Mouse (Mus musculus) fat pad, adult 2 months (tissue): Measurements from ENCODE around the gene Grb2.

Experiments
- DNase-seq: peaks from one replicate; pipeline ENCODE4 v3.0.0-alpha.2; 2011; ENCODE audit warnings: low read depth, low spot score; ENCODE audit errors: extremely low read depth

Gene Grb2

GRCm38 (mm10) chr11:115708209-115708876, at the start of gene Grb2:
TSS of gene Grb2 (minus strand) at chr11:115708597.
- DNase-seq, result peak; percentile 40

- no peak for DNase-seq
Measured at GRCm38 (mm10) chr11:115753485-115753884, 45.1 kb upstream of the Grb2 start.

- no peak for DNase-seq
Measured at GRCm38 (mm10) chr11:115752653-115753052, 44.3 kb upstream of the Grb2 start.

- no peak for DNase-seq
Measured at GRCm38 (mm10) chr11:115751725-115752124, 43.3 kb upstream of the Grb2 start.

- DNase-seq, result no peak
Measured at GRCm38 (mm10) chr11:115749834-115750233, 41.4 kb upstream of the Grb2 start.

GRCm38 (mm10) chr11:115747351-115747750, 39.0 kb upstream of the Grb2 start:
- DNase-seq, result no peak

- no peak for DNase-seq
Measured at GRCm38 (mm10) chr11:115746762-115747161, 38.4 kb upstream of the Grb2 start.

GRCm38 (mm10) chr11:115746109-115746508, 37.7 kb upstream of the Grb2 start:
- no peak for DNase-seq

- peak; percentile 56 for DNase-seq
Measured at GRCm38 (mm10) chr11:115744385-115744784, 36.0 kb upstream of the Grb2 start.

GRCm38 (mm10) chr11:115742926-115743325, 34.5 kb upstream of the Grb2 start:
- no peak for DNase-seq

GRCm38 (mm10) chr11:115741070-115741469, 32.7 kb upstream of the Grb2 start:
- DNase-seq, result peak; percentile 61

GRCm38 (mm10) chr11:115738275-115738885, 30.0 kb upstream of the Grb2 start:
- DNase-seq, result no peak

- DNase-seq, result no peak
Measured at GRCm38 (mm10) chr11:115737608-115738208, 29.3 kb upstream of the Grb2 start.

GRCm38 (mm10) chr11:115734041-115734686, 25.8 kb upstream of the Grb2 start:
- no peak for DNase-seq

GRCm38 (mm10) chr11:115723231-115723630, 14.8 kb upstream of the Grb2 start:
- DNase-seq, result no peak

- peak; percentile 45 for DNase-seq
Measured at GRCm38 (mm10) chr11:115722638-115723037, 14.2 kb upstream of the Grb2 start.

GRCm38 (mm10) chr11:115717660-115718390, 9.4 kb upstream of the Grb2 start:
- DNase-seq, result no peak

GRCm38 (mm10) chr11:115716410-115717338, 8.3 kb upstream of the Grb2 start:
- DNase-seq, result no peak

GRCm38 (mm10) chr11:115714491-115714890, 6.1 kb upstream of the Grb2 start:
- no peak for DNase-seq

GRCm38 (mm10) chr11:115713447-115713846, 5.0 kb upstream of the Grb2 start:
- no peak for DNase-seq
